Mouse (Mus musculus) forebrain, embryonic 14.5 days (tissue): Measurements from ENCODE around the gene Cyp1a2. TPM values are rescaled to one million over a fixed set of nuclear protein-coding genes. Genes with fewer than 3 reads are reported as not detected.

ENCODE experiments used
- ATAC-seq: fragments of 200-750 bp; cut with Nextera tagmentation; 2 replicates; pipeline ENCODE4 v1.8.0; 2017; ENCODE audit warnings: mild to moderate bottlenecking, moderate library complexity
- DNase-seq: peaks from one replicate; pipeline ENCODE4 v3.0.0-alpha.2; 2015; ENCODE audit warnings: low spot score
- H3K27ac ChIP-seq: fragments of 300-500 bp; sonication (generic); 2 replicates; pipeline ENCODE4 v1.5.1; 2014; ENCODE audit warnings: low read depth, mild to moderate bottlenecking, control low read depth, low read length, moderate library complexity
- H3K27me3 ChIP-seq: fragments of 300-500 bp; sonication (generic); replicated peaks from 2 replicates; pipeline ENCODE4 v1.6.1; 2014; ENCODE audit warnings: low read length, control low read depth, mixed read lengths; ENCODE audit not compliant: control insufficient read depth, insufficient read depth
- H3K36me3 ChIP-seq: fragments of 300-500 bp; sonication (generic); 2 replicates; pipeline ENCODE4 v1.6.1; 2014; ENCODE audit warnings: low read length, control low read depth; ENCODE audit not compliant: control insufficient read depth, insufficient read depth
- H3K4me1 ChIP-seq: fragments of 300-500 bp; sonication (generic); 2 replicates; pipeline ENCODE4 v1.6.1; 2014; ENCODE audit warnings: antibody characterized with exemption, low read length, control low read depth; ENCODE audit not compliant: control insufficient read depth, insufficient read depth
- H3K4me2 ChIP-seq: fragments of 300-500 bp; sonication (generic); 2 replicates; pipeline ENCODE4 v1.6.1; 2014; ENCODE audit warnings: mild to moderate bottlenecking, control low read depth, low read length
- H3K4me3 ChIP-seq: fragments of 300-500 bp; sonication (generic); 2 replicates; pipeline ENCODE4 v1.5.1; 2014; ENCODE audit warnings: low read depth, low read length, control low read depth
- H3K9ac ChIP-seq: fragments of 300-500 bp; sonication (generic); 2 replicates; pipeline ENCODE4 v1.6.1; 2014; ENCODE audit warnings: mild to moderate bottlenecking, low read length, control low read depth, moderate library complexity
- H3K9me3 ChIP-seq: fragments of 300-500 bp; sonication (generic); replicated peaks from 2 replicates; pipeline ENCODE4 v1.6.1; 2016; ENCODE audit warnings: low read length, control low read depth, mixed read lengths; ENCODE audit not compliant: control insufficient read depth
- whole genome bisulfite sequencing: fragments of 180-500 bp; shearing (Covaris S2); extraction: QIAGEN DNeasy Blood & Tissue Kit; methylation state at CpG from one replicate; pipeline ENCODE4 v1.1.7; 2014; 5-methylcytosine and 5-hydroxymethylcytosine counted together
- polyA plus RNA-seq: library from polyadenylated mRNA; unstranded; fragments of >200 nt; fragmentation: Nextera tagmentation; extraction: Ambion mirVana; gene quantifications from 2 replicates; pipeline ENCODE4 v1.2.1, GENCODE M21; 2014

Gene Cyp1a2
- polyA plus RNA-seq, 1 experiment from 2014 or later: not detected

- ATAC-seq (no peak), DNase-seq (no peak)
- Histone ChIP-seq H3K27me3 (no peaks in the 10 kb centered on the region), H3K9me3 (no peaks in the 10 kb centered on the region), H3K9ac (no peak overlapping the region), H3K4me3 (no peak overlapping the region), H3K4me2 (no peak overlapping the region), H3K36me3 (peaks cover 74% of the 10 kb centered on the region), H3K4me1 (no peaks in the 10 kb centered on the region), H3K27ac (no peak overlapping the region)
- 92% methylated on average over 11 of the region's 11 CpGs for WGBS
Measured at GRCm38 (mm10) chr9:57627892-57628291, 55.6 kb downstream of the Cyp1a2 start.

GRCm38 (mm10) chr9:57627191-57627590 lies 56.3 kb downstream of the Cyp1a2 start:
- peaks cover 74% of the 10 kb centered on the region for H3K36me3 ChIP-seq
- no peaks in the 10 kb centered on the region for H3K9me3 ChIP-seq
- no peak overlapping the region for H3K4me3 ChIP-seq
- no peak overlapping the region for H3K27ac ChIP-seq
- WGBS: 93% methylated on average over 17 of the region's 17 CpGs
- H3K9ac ChIP-seq: no peak overlapping the region
- no peak overlapping the region for H3K4me2 ChIP-seq
- no peaks in the 10 kb centered on the region for H3K27me3 ChIP-seq
- DNase-seq: no peak
- no peak for ATAC-seq
- no peaks in the 10 kb centered on the region for H3K4me1 ChIP-seq

Other genes starting within 250 kb of the Cyp1a2 start
- 19.2 and 21.0 TPM in 2 replicates for gene Ppcdc, start 243.6 kb downstream of the Cyp1a2 start, polyA plus RNA-seq
- 73.9 and 91.1 TPM in 2 replicates for gene Scamp5, start 215.6 kb downstream of the Cyp1a2 start, polyA plus RNA-seq
- gene Rpp25, start 179.7 kb downstream of the Cyp1a2 start, polyA plus RNA-seq: 18.5 and 20.4 TPM in 2 replicates
- 791 and 827 TPM in 2 replicates for gene Cox5a, start 162.4 kb downstream of the Cyp1a2 start, polyA plus RNA-seq
- 20.4 and 23.6 TPM in 2 replicates for gene Fam219b, start 146.2 kb downstream of the Cyp1a2 start, polyA plus RNA-seq
- gene Mpi, start 130.9 kb downstream of the Cyp1a2 start, polyA plus RNA-seq: 46.1 and 47.5 TPM in 2 replicates
- 55.5 and 56.4 TPM in 2 replicates for gene Scamp2, start 122.8 kb downstream of the Cyp1a2 start, polyA plus RNA-seq
- gene Ulk3, start 94.3 kb downstream of the Cyp1a2 start, polyA plus RNA-seq: 5.2 and 10.8 TPM in 2 replicates
- gene Cplx3, start 77.4 kb downstream of the Cyp1a2 start, polyA plus RNA-seq: 0.34 and 0.36 TPM in 2 replicates
- not detected in 2 replicates for gene Lman1l, start 62.9 kb downstream of the Cyp1a2 start, polyA plus RNA-seq
- 29.2 and 29.3 TPM in 2 replicates for gene Csk, start 30.1 kb downstream of the Cyp1a2 start, polyA plus RNA-seq
- gene Cyp1a1, start 4.2 kb upstream of the Cyp1a2 start, polyA plus RNA-seq: 0.19 TPM in 1 of 2 replicates, not detected in the other
- gene Edc3, start 24.8 kb upstream of the Cyp1a2 start, polyA plus RNA-seq: 27.5 and 28.9 TPM in 2 replicates
- 92.3 and 94.9 TPM in 2 replicates for gene Clk3, start 82.2 kb upstream of the Cyp1a2 start, polyA plus RNA-seq
- 7.0 and 9.8 TPM in 2 replicates for gene Arid3b, start 153.1 kb upstream of the Cyp1a2 start, polyA plus RNA-seq
- 144 and 166 TPM in 2 replicates for gene Ubl7, start 227.3 kb upstream of the Cyp1a2 start, polyA plus RNA-seq